Mouse (Mus musculus) liver, postnatal 0 days (tissue): ENCODE results near the gene Ifna15. TPM values are rescaled to one million over a fixed set of nuclear protein-coding genes. Genes with fewer than 3 reads are reported as not detected.
A peak's percentile ranks its signal among the peaks of the same experiment; 100 is the strongest.

ENCODE experiments used
- ATAC-seq: fragments of 200-750 bp; cut with Nextera tagmentation; 2 replicates; pipeline ENCODE4 v1.8.0; 2017; ENCODE audit warnings: mild to moderate bottlenecking, moderate library complexity
- DNase-seq: peaks from one replicate; pipeline ENCODE4 v3.0.0-alpha.2; 2016
- H3K27ac ChIP-seq: fragments of 300-500 bp; sonication (generic); 2 replicates; pipeline ENCODE4 v1.5.1; 2014; ENCODE audit warnings: antibody characterized with exemption, moderate library complexity, mild to moderate bottlenecking, low read depth
- H3K27me3 ChIP-seq: fragments of 300-500 bp; sonication (generic); 2 replicates; pipeline ENCODE4 v1.6.1; 2014; ENCODE audit warnings: low read length, control low read depth, mixed read lengths; ENCODE audit not compliant: insufficient read depth
- H3K36me3 ChIP-seq: fragments of 300-500 bp; sonication (generic); replicated peaks from 2 replicates; pipeline ENCODE4 v1.6.1; 2014; ENCODE audit warnings: mild to moderate bottlenecking, control low read depth, low read length, moderate library complexity, mixed read lengths; ENCODE audit not compliant: insufficient read depth
- H3K4me1 ChIP-seq: fragments of 300-500 bp; sonication (generic); 2 replicates; pipeline ENCODE4 v1.6.1; 2014; ENCODE audit warnings: antibody characterized with exemption, mild to moderate bottlenecking, control low read depth; ENCODE audit not compliant: insufficient read depth
- H3K4me2 ChIP-seq: fragments of 300-500 bp; sonication (generic); 2 replicates; pipeline ENCODE4 v1.6.1; 2014; ENCODE audit warnings: low read depth, mild to moderate bottlenecking, low read length, moderate library complexity, mixed read lengths
- H3K4me3 ChIP-seq: fragments of 300-500 bp; sonication (generic); 2 replicates; pipeline ENCODE4 v1.5.1; 2014; ENCODE audit warnings: low read depth, low read length
- H3K9ac ChIP-seq: fragments of 300-500 bp; sonication (generic); replicated peaks from 2 replicates; pipeline ENCODE4 v1.6.1; 2014; ENCODE audit warnings: mild to moderate bottlenecking, moderate library complexity
- H3K9me3 ChIP-seq: fragments of 300-500 bp; sonication (generic); 2 replicates; pipeline ENCODE4 v1.6.1; 2016; ENCODE audit warnings: mild to moderate bottlenecking, control low read depth, low read length, mixed read lengths
- CTCF ChIP-seq: sonication (generic); IDR thresholded peaks from 2 replicates; pipeline ENCODE4 v1.5.1; 2016; ENCODE audit warnings: antibody characterized with exemption, low read depth
- EP300 ChIP-seq: IDR thresholded peaks from 2 replicates; pipeline ENCODE4 v1.6.1; 2016; ENCODE audit warnings: antibody characterized with exemption, low read depth, mild to moderate bottlenecking
- WGBS: fragments of 180-500 bp; shearing (Covaris S2); extraction: QIAGEN DNeasy Blood & Tissue Kit; methylation state at CpG from one replicate; pipeline ENCODE4 v1.1.7; 2014; ENCODE audit not compliant: insufficient replicate concordance; 5-methylcytosine and 5-hydroxymethylcytosine counted together
- polyA plus RNA-seq: library from polyadenylated mRNA; unstranded; fragments of >200 nt; fragmentation: Nextera tagmentation; extraction: Ambion mirVana; gene quantifications from 2 replicates; pipeline ENCODE4 v1.2.1, GENCODE M21; 2015

Ifna15 gene
- polyA plus RNA-seq, 1 experiment from 2014 or later: not detected

GRCm38 (mm10) chr4:88547986-88548385 lies 10.1 kb downstream of the Ifna15 start:
- WGBS: 80% methylated on average over 1 of the region's 1 CpGs
- Histone ChIP-seq H3K4me2 (no peak overlapping the region), H3K4me1 (peaks cover 4% of the 10 kb centered on the region; the same call in 1 of the 2 replicates), H3K27ac (no peak overlapping the region), H3K9me3 (no peaks in the 10 kb centered on the region), H3K9ac (no peak overlapping the region), H3K4me3 (no peak overlapping the region), H3K27me3 (no peaks in the 10 kb centered on the region), H3K36me3 (no peaks in the 10 kb centered on the region)
- DNase-seq: no peak
- no peak for TF ChIP-seq CTCF
- TF ChIP-seq EP300: no peak
- no peak for ATAC-seq

DNA sequence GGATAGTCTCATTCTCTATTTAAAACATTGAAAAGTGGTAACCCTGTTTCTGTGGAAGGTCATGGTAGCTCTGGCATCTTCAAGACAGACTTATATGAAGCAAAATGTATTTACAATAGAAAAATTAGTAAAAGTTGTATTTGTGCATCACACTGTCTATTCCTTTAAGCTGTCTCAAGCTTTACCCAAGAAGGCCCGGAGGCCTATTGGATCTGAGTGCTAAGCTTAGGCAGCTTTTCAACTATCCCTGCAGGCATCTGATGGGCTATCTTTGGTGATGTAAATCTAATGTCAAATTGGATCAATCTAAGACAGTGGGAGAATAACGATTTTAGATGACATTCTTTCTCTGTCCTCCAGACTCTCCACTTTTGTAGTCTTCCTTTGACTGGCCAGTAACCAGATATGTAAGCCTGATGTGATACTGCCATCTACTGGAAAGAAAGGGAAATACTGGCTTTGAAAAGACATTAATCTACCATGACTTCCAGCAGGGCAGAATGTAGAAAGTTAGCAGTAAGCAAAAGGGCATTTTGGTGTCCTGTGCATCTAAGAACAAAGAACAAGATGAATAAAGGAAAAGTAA lies 14.3 kb downstream of the Ifna15 start:
- Histone ChIP-seq H3K4me2 (no peak overlapping the region), H3K9me3 (no peaks in the 10 kb centered on the region), H3K4me3 (no peak overlapping the region), H3K9ac (no peak overlapping the region), H3K4me1 (no peaks in the 10 kb centered on the region), H3K36me3 (no peaks in the 10 kb centered on the region), H3K27ac (no peak overlapping the region), H3K27me3 (no peaks in the 10 kb centered on the region)
- 48% methylated on average over 2 of the region's 2 CpGs for WGBS
- DNase-seq (no peak), ATAC-seq (peak; percentile 44; the same call in 1 of the 2 replicates)
- TF ChIP-seq EP300: no peak
- TF ChIP-seq CTCF: peak; percentile 93

GRCm38 (mm10) chr4:88537328-88537727 lies 20.7 kb downstream of the Ifna15 start:
- TF ChIP-seq EP300 (peak; percentile 69; the same call in 1 of the 2 replicates), CTCF (no peak)
- DNase-seq (peak; percentile 29), ATAC-seq (peak; percentile 75)
- Histone ChIP-seq H3K36me3 (no peaks in the 10 kb centered on the region), H3K9ac (0 out of 2 replicates have a peak overlapping the region, but pooled peaks have one; percentile 35), H3K27me3 (no peaks in the 10 kb centered on the region), H3K4me3 (peak overlapping the region; percentile 17; the same call in 1 of the 2 replicates), H3K9me3 (no peaks in the 10 kb centered on the region), H3K4me2 (peak overlapping the region; percentile 63), H3K4me1 (peaks cover 8% of the 10 kb centered on the region), H3K27ac (peak overlapping the region; percentile 83)
- WGBS: 11% methylated on average over 12 of the region's 12 CpGs

GRCm38 (mm10) chr4:88536640-88537039 lies 21.4 kb downstream of the Ifna15 start:
- Histone ChIP-seq H3K9me3 (no peaks in the 10 kb centered on the region), H3K27ac (peak overlapping the region; percentile 83; the same call in 1 of the 2 replicates), H3K9ac (no peak overlapping the region), H3K36me3 (no peaks in the 10 kb centered on the region), H3K4me3 (no peak overlapping the region), H3K27me3 (no peaks in the 10 kb centered on the region), H3K4me1 (peaks cover 8% of the 10 kb centered on the region), H3K4me2 (no peak overlapping the region)
- ATAC-seq: no peak
- DNase-seq: no peak
- 69% methylated on average over 7 of the region's 7 CpGs for WGBS
- TF ChIP-seq CTCF (no peak), EP300 (no peak)

DNA sequence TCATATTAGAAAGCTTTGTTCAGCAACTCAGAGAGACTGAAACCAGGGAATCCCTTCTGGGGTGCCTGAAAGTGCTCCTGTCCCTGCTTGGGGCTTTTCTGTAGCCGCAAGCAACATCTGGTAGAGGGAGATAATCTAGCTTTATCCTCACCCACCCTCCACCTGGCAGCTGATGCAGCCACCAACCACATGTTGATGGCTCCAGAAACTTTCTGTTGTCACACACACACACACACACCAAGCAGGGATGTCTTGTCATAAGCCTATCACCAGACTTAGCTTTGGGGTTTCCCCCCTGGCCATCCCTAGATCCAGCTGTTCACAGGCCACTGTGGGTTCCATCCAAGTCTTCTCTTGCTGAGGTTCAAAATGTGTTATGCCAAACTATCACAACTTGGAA lies 22.3 kb downstream of the Ifna15 start:
- Histone ChIP-seq H3K4me3 (no peak overlapping the region), H3K9me3 (no peaks in the 10 kb centered on the region), H3K27ac (peak overlapping the region; percentile 23; the same call in 1 of the 2 replicates), H3K4me1 (peaks cover 8% of the 10 kb centered on the region), H3K27me3 (no peaks in the 10 kb centered on the region), H3K9ac (no peak overlapping the region), H3K36me3 (no peaks in the 10 kb centered on the region), H3K4me2 (no peak overlapping the region)
- ATAC-seq: peak; percentile 84
- 36% methylated on average over 1 of the region's 1 CpGs for WGBS
- peak; percentile 84 for TF ChIP-seq EP300
- no peak for TF ChIP-seq CTCF
- peak; percentile 36 for DNase-seq

DNA sequence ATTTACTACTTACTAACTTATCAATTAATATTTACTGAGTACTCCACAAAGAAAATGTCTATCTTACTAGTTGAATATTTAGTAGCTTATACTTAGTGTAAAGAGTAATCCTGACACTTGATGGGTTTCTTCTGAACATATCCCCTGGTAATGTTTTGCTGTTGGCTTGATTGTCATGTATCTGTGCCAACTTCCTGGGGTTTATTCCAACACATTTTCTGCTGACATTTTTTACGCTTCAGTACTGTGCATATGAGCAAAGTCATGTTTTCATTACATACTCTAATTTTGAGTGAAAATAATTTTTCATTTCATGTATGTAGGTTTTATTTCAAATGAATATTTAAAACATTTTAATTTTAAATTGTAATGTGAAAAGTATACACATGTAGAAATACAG lies 23.1 kb downstream of the Ifna15 start:
- Histone ChIP-seq H3K4me1 (peaks cover 8% of the 10 kb centered on the region), H3K4me3 (no peak overlapping the region), H3K36me3 (no peaks in the 10 kb centered on the region), H3K4me2 (no peak overlapping the region), H3K9ac (no peak overlapping the region), H3K27ac (0 out of 2 replicates have a peak overlapping the region, but pooled peaks have one; percentile 16), H3K27me3 (no peaks in the 10 kb centered on the region), H3K9me3 (no peaks in the 10 kb centered on the region)
- no peak for DNase-seq
- WGBS: 79% methylated on average over 1 of the region's 1 CpGs
- no peak for ATAC-seq
- no peak for TF ChIP-seq EP300
- no peak for TF ChIP-seq CTCF

- ATAC-seq: peak; percentile 51
- no peaks in the 10 kb centered on the region for H3K27me3 ChIP-seq
Observed at GRCm38 (mm10) chr4:88533499-88533898, 24.5 kb downstream of the Ifna15 start.

More at GRCm38 (mm10) chr4:88533499-88533898, 24.5 kb downstream of the Ifna15 start:
- TF ChIP-seq CTCF (no peak), EP300 (no peak)
- Histone ChIP-seq H3K27ac (peak overlapping the region; percentile 11), H3K9me3 (no peaks in the 10 kb centered on the region), H3K9ac (no peak overlapping the region), H3K4me1 (peaks cover 8% of the 10 kb centered on the region), H3K4me2 (no peak overlapping the region), H3K36me3 (no peaks in the 10 kb centered on the region), H3K4me3 (no peak overlapping the region)
- peak; percentile 55 for DNase-seq
- 76% methylated on average over 2 of the region's 2 CpGs for WGBS
